Mouse (Mus musculus): ENCODE measurements around the gene Gm5678. TPM values are rescaled to one million over a fixed set of nuclear protein-coding genes. Genes with fewer than 3 reads are reported as not detected.
A peak's percentile ranks its signal among the peaks of the same experiment; 100 is the strongest.

Gene Gm5678
- polyA plus RNA-seq, 1 experiment from 2014 or later: not detected

DNA sequence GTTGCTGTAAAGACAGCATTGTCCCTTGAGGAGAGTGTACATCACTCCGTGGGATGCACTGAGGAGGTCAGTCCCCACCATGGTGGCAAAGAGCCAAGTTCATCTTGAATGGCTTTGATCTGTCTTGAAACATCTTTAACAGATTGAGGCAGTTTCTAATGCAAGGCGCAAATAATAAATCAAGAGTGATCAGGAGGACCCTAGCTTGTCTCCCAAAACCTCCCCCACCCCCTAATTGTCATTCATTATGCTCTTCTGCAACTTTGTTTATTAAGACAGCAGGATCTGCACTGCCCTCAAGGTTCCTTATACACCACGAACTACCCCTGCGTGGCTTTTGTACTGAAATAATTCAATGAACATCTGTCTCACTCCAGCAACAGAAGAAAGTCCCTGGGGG is 22.3 kb upstream of the Gm5678 start, which contains the start of gene Cbr1:
Gene Cbr1, plus strand, starts transcription at position 301 of the 400 bp plus-strand sequence.
- H3K4me1 ChIP-seq (replicated peaks; ENCODE audit: insufficient read depth, low read length): peaks cover 7% of the 10 kb centered on the region; the same call in 1 of the 2 replicates
- H3K36me3 ChIP-seq (ENCODE audit: insufficient read depth, low read length): no peaks in the 10 kb centered on the region
- TF ChIP-seq CTCF (IDR thresholded peaks at IDR 0.05; ENCODE audit: low read depth): no peak
- H3K9ac ChIP-seq (ENCODE audit: low read depth, low read length): no peak within 1 kb of the TSS
- no peaks in the 10 kb centered on the region for H3K9me3 ChIP-seq (replicated peaks; ENCODE audit: low read length)
- H3K27ac ChIP-seq: no peak within 1 kb of the TSS
- WGBS: 78% methylated on average over 4 of the region's 4 CpGs
- peak within 1 kb of the TSS; percentile 85 for H3K4me2 ChIP-seq (ENCODE audit: low read length)
- DNase-seq (ENCODE audit: low spot score): no peak
- no peaks in the 10 kb centered on the region for H3K27me3 ChIP-seq (ENCODE audit: insufficient read depth, low read length)
- no peak for ATAC-seq (replicated peaks; ENCODE audit: low FRiP score, low read depth)
- H3K4me3 ChIP-seq (replicated peaks; ENCODE audit: low read depth, low read length): 0 out of 2 replicates have a peak within 1 kb of the TSS, but pooled peaks have one; percentile 53

DNA sequence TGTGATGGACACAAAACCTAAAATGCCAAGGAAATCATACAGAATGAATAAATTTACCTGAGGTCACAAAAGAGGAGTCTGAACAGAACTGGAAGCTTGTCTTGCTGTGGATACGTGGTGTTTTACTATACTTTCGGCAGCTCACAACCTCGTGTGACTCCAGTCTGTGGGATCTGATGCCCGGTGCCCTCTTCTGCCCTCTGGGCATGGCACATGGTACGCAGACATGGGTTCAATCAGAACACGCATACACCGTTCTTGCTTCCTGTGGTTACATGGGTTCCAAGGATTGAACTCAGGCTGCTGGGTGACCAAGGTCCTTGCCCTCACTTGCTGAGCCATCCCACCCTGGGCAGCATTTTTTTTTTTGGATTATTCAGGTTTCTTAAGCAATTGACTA is 21.8 kb upstream of the Gm5678 start:
- 90% methylated on average over 7 of the region's 7 CpGs for WGBS
- H3K4me2 ChIP-seq (ENCODE audit: low read length): no peak overlapping the region
- H3K36me3 ChIP-seq (ENCODE audit: insufficient read depth, low read length): no peaks in the 10 kb centered on the region
- H3K27ac ChIP-seq: no peak overlapping the region
- H3K4me3 ChIP-seq (replicated peaks; ENCODE audit: low read depth, low read length): no peak overlapping the region
- H3K9ac ChIP-seq (ENCODE audit: low read depth, low read length): no peak overlapping the region
- peaks cover 7% of the 10 kb centered on the region; the same call in 1 of the 2 replicates for H3K4me1 ChIP-seq (replicated peaks; ENCODE audit: insufficient read depth, low read length)
- no peak for DNase-seq (ENCODE audit: low spot score)
- H3K27me3 ChIP-seq (ENCODE audit: insufficient read depth, low read length): no peaks in the 10 kb centered on the region
- no peak for TF ChIP-seq CTCF (IDR thresholded peaks at IDR 0.05; ENCODE audit: low read depth)
- H3K9me3 ChIP-seq (replicated peaks; ENCODE audit: low read length): no peaks in the 10 kb centered on the region
- no peak for ATAC-seq (replicated peaks; ENCODE audit: low FRiP score, low read depth)

DNA sequence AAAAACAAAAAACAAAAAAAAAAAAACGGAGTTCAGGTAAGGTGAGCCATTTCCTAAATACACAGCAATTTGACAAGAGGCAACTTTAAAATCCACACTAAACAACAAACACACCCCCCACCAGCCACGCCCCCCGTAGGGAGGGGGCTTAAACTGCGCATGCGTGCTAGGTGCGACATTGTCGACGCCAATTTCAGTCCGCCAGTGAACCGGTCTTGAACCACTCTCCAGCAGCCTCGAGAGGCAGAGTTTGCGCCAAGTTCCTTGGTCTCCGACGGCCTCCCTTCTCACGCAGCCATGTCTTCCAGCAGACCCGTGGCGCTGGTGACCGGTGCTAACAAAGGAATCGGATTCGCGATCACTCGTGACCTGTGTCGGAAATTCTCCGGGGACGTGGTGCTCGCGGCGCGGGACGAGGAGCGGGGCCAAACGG is 20.2 kb upstream of the Gm5678 start:
- peak; percentile 13 for TF ChIP-seq CTCF (IDR thresholded peaks at IDR 0.05; ENCODE audit: low read depth)
- no peaks in the 10 kb centered on the region for H3K9me3 ChIP-seq (replicated peaks; ENCODE audit: low read length)

DNA sequence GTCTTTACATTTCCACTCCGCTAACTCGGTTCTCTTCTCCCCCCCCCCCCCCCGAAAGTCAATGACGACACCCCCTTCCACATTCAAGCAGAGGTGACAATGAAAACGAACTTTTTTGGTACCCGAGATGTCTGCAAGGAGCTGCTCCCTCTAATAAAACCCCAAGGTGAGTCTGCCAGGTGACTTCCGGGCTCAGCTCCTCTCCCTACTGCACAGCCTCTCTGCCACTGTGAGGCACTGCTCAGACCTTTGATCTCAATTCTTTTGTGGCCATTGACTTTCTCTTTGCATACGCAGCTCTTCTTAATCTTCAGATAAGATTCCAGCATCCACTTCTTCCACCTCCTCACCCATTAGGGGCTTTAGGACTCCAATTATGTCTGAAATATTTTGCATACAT is 19.2 kb upstream of the Gm5678 start:
- Histone ChIP-seq H3K9ac (ENCODE audit: low read depth, low read length) (no peak overlapping the region), H3K27me3 (ENCODE audit: insufficient read depth, low read length) (no peaks in the 10 kb centered on the region), H3K4me2 (ENCODE audit: low read length) (peak overlapping the region; percentile 90), H3K36me3 (ENCODE audit: insufficient read depth, low read length) (no peaks in the 10 kb centered on the region), H3K9me3 (replicated peaks; ENCODE audit: low read length) (no peaks in the 10 kb centered on the region), H3K27ac (no peak overlapping the region), H3K4me3 (replicated peaks; ENCODE audit: low read depth, low read length) (peak overlapping the region; percentile 64), H3K4me1 (replicated peaks; ENCODE audit: insufficient read depth, low read length) (peaks cover 7% of the 10 kb centered on the region; the same call in 1 of the 2 replicates)
- TF ChIP-seq CTCF (IDR thresholded peaks at IDR 0.05; ENCODE audit: low read depth): no peak
- ATAC-seq (replicated peaks; ENCODE audit: low FRiP score, low read depth) (no peak), DNase-seq (ENCODE audit: low spot score) (no peak)
- 65% methylated on average over 8 of the region's 8 CpGs for WGBS

More for the DNA sequence above, 20.2 kb upstream of the Gm5678 start:
- WGBS: under 1% methylated on average over 32 of the region's 32 CpGs
- peak overlapping the region; percentile 64 for H3K4me3 ChIP-seq (replicated peaks; ENCODE audit: low read depth, low read length)
- peak overlapping the region; percentile 86 for H3K27ac ChIP-seq
- no peaks in the 10 kb centered on the region for H3K36me3 ChIP-seq (ENCODE audit: insufficient read depth, low read length)
- no peaks in the 10 kb centered on the region for H3K27me3 ChIP-seq (ENCODE audit: insufficient read depth, low read length)
- DNase-seq (ENCODE audit: low spot score) (peak; percentile 95), ATAC-seq (replicated peaks; ENCODE audit: low FRiP score, low read depth) (peak; percentile 52)
- H3K9ac ChIP-seq (ENCODE audit: low read depth, low read length): peak overlapping the region; percentile 86
- peaks cover 7% of the 10 kb centered on the region; the same call in 1 of the 2 replicates for H3K4me1 ChIP-seq (replicated peaks; ENCODE audit: insufficient read depth, low read length)
- H3K4me2 ChIP-seq (ENCODE audit: low read length): peak overlapping the region; percentile 90

DNA sequence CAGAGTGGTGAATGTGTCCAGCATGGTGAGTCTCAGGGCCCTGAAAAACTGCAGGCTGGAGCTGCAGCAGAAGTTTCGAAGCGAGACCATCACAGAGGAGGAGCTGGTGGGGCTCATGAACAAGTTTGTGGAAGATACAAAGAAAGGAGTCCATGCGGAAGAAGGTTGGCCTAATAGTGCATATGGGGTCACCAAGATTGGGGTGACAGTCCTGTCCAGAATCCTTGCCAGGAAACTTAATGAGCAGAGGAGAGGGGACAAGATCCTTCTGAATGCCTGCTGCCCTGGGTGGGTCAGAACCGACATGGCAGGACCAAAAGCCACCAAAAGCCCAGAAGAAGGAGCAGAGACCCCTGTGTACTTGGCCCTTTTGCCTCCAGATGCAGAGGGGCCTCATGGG is 18.1 kb upstream of the Gm5678 start:
- no peak for DNase-seq (ENCODE audit: low spot score)
- H3K9ac ChIP-seq (ENCODE audit: low read depth, low read length): no peak overlapping the region
- H3K27ac ChIP-seq: no peak overlapping the region
- ATAC-seq (replicated peaks; ENCODE audit: low FRiP score, low read depth): no peak
- 96% methylated on average over 4 of the region's 4 CpGs for WGBS
- H3K4me2 ChIP-seq (ENCODE audit: low read length): no peak overlapping the region
- peaks cover 7% of the 10 kb centered on the region; the same call in 1 of the 2 replicates for H3K4me1 ChIP-seq (replicated peaks; ENCODE audit: insufficient read depth, low read length)
- H3K36me3 ChIP-seq (ENCODE audit: insufficient read depth, low read length): no peaks in the 10 kb centered on the region
- TF ChIP-seq CTCF (IDR thresholded peaks at IDR 0.05; ENCODE audit: low read depth): no peak
- H3K9me3 ChIP-seq (replicated peaks; ENCODE audit: low read length): no peaks in the 10 kb centered on the region
- no peaks in the 10 kb centered on the region for H3K27me3 ChIP-seq (ENCODE audit: insufficient read depth, low read length)
- H3K4me3 ChIP-seq (replicated peaks; ENCODE audit: low read depth, low read length): no peak overlapping the region

DNA sequence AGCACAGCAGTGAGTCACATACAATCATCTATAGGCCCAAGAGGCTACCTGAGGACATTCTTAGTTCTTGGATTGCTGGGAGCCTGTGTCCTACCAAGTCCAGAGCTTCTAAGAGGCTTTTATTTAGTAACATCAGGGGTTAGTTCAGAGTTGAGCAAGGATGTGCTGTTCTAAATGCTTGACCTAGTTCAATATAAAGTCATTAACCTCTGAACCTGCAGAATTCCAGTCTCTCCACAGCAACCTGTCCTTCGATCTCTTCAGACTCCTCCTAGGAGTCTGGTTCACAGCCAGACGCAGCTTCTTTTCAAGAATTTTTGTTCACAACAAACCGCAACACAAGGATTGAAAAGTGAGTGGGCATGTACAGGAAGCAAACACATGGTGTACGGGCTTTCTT is 16.9 kb upstream of the Gm5678 start:
- H3K36me3 ChIP-seq (ENCODE audit: insufficient read depth, low read length): no peaks in the 10 kb centered on the region
- DNase-seq (ENCODE audit: low spot score): no peak

More for the DNA sequence above, 16.9 kb upstream of the Gm5678 start:
- ATAC-seq (replicated peaks; ENCODE audit: low FRiP score, low read depth): no peak
- 85% methylated on average over 4 of the region's 4 CpGs for WGBS
- no peaks in the 10 kb centered on the region for H3K27me3 ChIP-seq (ENCODE audit: insufficient read depth, low read length)
- H3K9ac ChIP-seq (ENCODE audit: low read depth, low read length): no peak overlapping the region
- H3K27ac ChIP-seq: 0 out of 2 replicates have a peak overlapping the region, but pooled peaks have one; percentile 8
- no peaks in the 10 kb centered on the region for H3K9me3 ChIP-seq (replicated peaks; ENCODE audit: low read length)
- TF ChIP-seq CTCF (IDR thresholded peaks at IDR 0.05; ENCODE audit: low read depth): no peak
- H3K4me2 ChIP-seq (ENCODE audit: low read length): no peak overlapping the region
- H3K4me1 ChIP-seq (replicated peaks; ENCODE audit: insufficient read depth, low read length): peaks cover 4% of the 10 kb centered on the region; the same call in 1 of the 2 replicates
- no peak overlapping the region for H3K4me3 ChIP-seq (replicated peaks; ENCODE audit: low read depth, low read length)

Data from kidney, postnatal 0 days (tissue).